ENCODE assay signal across 8 mouse cellular contexts in genomic region chr9:60712771-60713541, GRCm38 (mm10). TPM values are rescaled to one million over a fixed set of nuclear protein-coding genes. Genes with fewer than 3 reads are reported as not detected.
DNase-seq lines count a peak whose midpoint lies in the region; ATAC-seq lines count a peak whose summit lies in the region.

Gene Larp6, plus strand, starts transcription at chr9:60712989.

- H3K36me3 ChIP-seq in forebrain, embryonic 15.5 days = no peaks in the 10 kb centered on the region

- peak; percentile 50 for DNase-seq in R1 (ENCODE audit: low read depth, low spot score)
- DNase-seq in heart, postnatal 14 days = peak; percentile 66 to 67
- DNase-seq in layer of hippocampus, postnatal 25 days (ENCODE audit: extremely low spot score in 1 of 2, low spot score in 1 of 2) = peak; percentile 46 to 68
- peak; percentile 32 for DNase-seq in lung, postnatal 14 days
- DNase-seq in right cerebral cortex, postnatal 4 days = peak; percentile 59

- no peaks in the 10 kb centered on the region for H3K27me3 ChIP-seq in forebrain, embryonic 15.5 days

- peak within 1 kb of the TSS; percentile 98 for H3K4me2 ChIP-seq in forebrain, embryonic 15.5 days (replicated peaks)

- H3K9ac ChIP-seq in forebrain, embryonic 15.5 days (replicated peaks) = peak within 1 kb of the TSS; percentile 81

- WGBS in forebrain, embryonic 15.5 days = under 1% methylated on average over 64 of the region's 66 CpGs

- intact Hi-C loops in heart, postnatal 14 days (cut with DNase I) = no loop called here

- ATAC-seq in forebrain, embryonic 15.5 days (replicated peaks) = peak; percentile 67
- ATAC-seq in erythroid progenitor cell, adult 5-6 weeks (replicated peaks; ENCODE audit: low FRiP score, poor library complexity, severe bottlenecking) = no peak

- H3K4me3 ChIP-seq in brown adipose tissue, adult 24 weeks (ENCODE audit: insufficient read depth, low read depth, low read length) = peak within 1 kb of the TSS; percentile 61
- H3K4me3 ChIP-seq in forebrain, embryonic 15.5 days = peak within 1 kb of the TSS; percentile 66

- no peaks in the 10 kb centered on the region for H3K4me1 ChIP-seq in brown adipose tissue, adult 24 weeks (ENCODE audit: control insufficient read depth, insufficient read depth, insufficient read length, low read length)
- H3K4me1 ChIP-seq in forebrain, embryonic 15.5 days = peaks cover 23% of the 10 kb centered on the region

- 0 out of 2 replicates have a peak within 1 kb of the TSS, but pooled peaks have one; percentile 17 for H3K27ac ChIP-seq in brown adipose tissue, adult 24 weeks (replicated peaks; ENCODE audit: low read depth, low read length)
- peak within 1 kb of the TSS; percentile 3; the same call in 1 of the 2 replicates for H3K27ac ChIP-seq in forebrain, embryonic 15.5 days (replicated peaks)

- H3K9me3 ChIP-seq in forebrain, embryonic 15.5 days = no peaks in the 10 kb centered on the region

RNA-seq across cellular contexts. Expression of gene Larp6, which starts in this region (rescaled TPM):
- polyA plus RNA-seq in brown adipose tissue, adult 24 weeks (2012; ENCODE audit: insufficient read depth, insufficient read length, missing spikeins) = 0.44 and 0.92 TPM in 2 replicates
- polyA plus RNA-seq in forebrain, embryonic 15.5 days (2015; fragmentation: Nextera tagmentation; extraction: Ambion mirVana) = 7.4 and 8.7 TPM in 2 replicates
- total RNA-seq in heart, postnatal 14 days (2021) = 1 to 10 TPM in 1 of 2 experiments, under 1 TPM in 1; 1.00 to 1.6 TPM
- 10 to 100 TPM; 36.2 to 38.6 TPM for total RNA-seq in layer of hippocampus, postnatal 25 days (2021)
- total RNA-seq in erythroid progenitor cell, adult 5-6 weeks (2015; ENCODE audit: low replicate concordance) = 1.3 TPM in 1 of 2 replicates, not detected in the other
- total RNA-seq in erythroid progenitor cell, adult 5-6 weeks (2017; ENCODE audit: low replicate concordance) = not detected in 2 replicates

Comparison
In these comparisons a context has a peak if more than half of its experiments do, and no peak if none do; other contexts are left out.
1. RNA of gene Larp6 (total RNA-seq): 36.2 to 38.6 TPM in layer of hippocampus, postnatal 25 days; 1.00 to 1.6 TPM in heart, postnatal 14 days and 1.3 TPM in erythroid progenitor cell, adult 5-6 weeks; every median in the first group is over 10 times any median in the second.
2. Peak in every context shown above with its lines, with median percentiles within 50 percentile points of each other: DNase-seq.